Mouse (Mus musculus) bone marrow, adult 2 months (tissue): ENCODE data around the gene Olfr904. TPM values are rescaled to one million over a fixed set of nuclear protein-coding genes. Genes with fewer than 3 reads are reported as not detected.

Experiments
- H3K27ac ChIP-seq: fragments of 200-500 bp; 2 replicates; pipeline ENCODE4 v1.5.1; 2012; ENCODE audit warnings: low read depth, mild to moderate bottlenecking, control low read depth, inconsistent platforms, low read length; ENCODE audit not compliant: control insufficient read depth, poor library complexity, insufficient read depth
- H3K4me1 ChIP-seq: fragments of 200-500 bp; 2 replicates; pipeline ENCODE4 v1.6.1; 2011; ENCODE audit warnings: low read length; ENCODE audit not compliant: control insufficient read depth, insufficient read depth
- H3K4me3 ChIP-seq: fragments of 200-500 bp; replicated peaks from 2 replicates; pipeline ENCODE3; 2011; ENCODE audit warnings: mild to moderate bottlenecking, low read depth, low read length, control low read depth; ENCODE audit not compliant: control insufficient read depth
- CTCF ChIP-seq: fragments of 200-500 bp; IDR thresholded peaks from 2 replicates; pipeline ENCODE4 v1.5.1; 2011; ENCODE audit warnings: low read length, control low read depth; ENCODE audit not compliant: control insufficient read depth, insufficient read depth
- POLR2A ChIP-seq: fragments of 200-500 bp; IDR thresholded peaks from 2 replicates; pipeline ENCODE4 v1.6.1; 2011; ENCODE audit warnings: low read depth, mild to moderate bottlenecking, control low read depth, low read length, borderline replicate concordance; ENCODE audit not compliant: control insufficient read depth
- WGBS: fragments of 180-500 bp; shearing (Covaris S2); methylation state at CpG from one replicate; pipeline ENCODE4 v1.1.7; 2018; 5-methylcytosine and 5-hydroxymethylcytosine counted together
- polyA plus RNA-seq: library from polyadenylated mRNA; stranded (reverse); fragments of >200 nt; gene quantifications from 2 replicates; pipeline ENCODE4 v1.2.4, GENCODE M21; 2011; ENCODE audit warnings: low replicate concordance; ENCODE audit not compliant: missing spikeins, insufficient read depth, insufficient read length

The Olfr904 gene
- polyA plus RNA-seq, 1 experiment = not detected

DNA sequence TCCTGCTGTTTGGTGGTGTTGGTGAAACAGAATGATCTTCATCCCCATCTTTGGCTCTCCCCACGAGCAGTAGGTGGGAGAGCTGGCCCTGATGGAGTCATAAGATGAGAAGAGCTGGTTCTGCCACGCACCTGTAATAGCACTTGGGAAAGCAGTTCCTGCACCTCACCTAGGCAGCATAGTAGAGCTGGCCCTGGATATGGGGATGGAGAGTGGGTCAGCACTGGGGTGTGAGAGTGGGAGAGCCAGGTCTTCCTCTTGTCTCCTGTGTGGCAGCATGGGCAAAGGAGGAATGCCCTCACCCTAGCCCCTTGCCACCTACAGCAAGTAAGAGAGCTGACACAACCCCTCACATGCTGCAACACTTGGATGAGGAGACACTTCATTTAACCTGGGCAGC is 49.4 kb downstream of the Olfr904 start:
- WGBS = 55% methylated on average over 2 of the region's 2 CpGs
- TF ChIP-seq CTCF (no peak), POLR2A (no peak)
- Histone ChIP-seq H3K4me1 (no peaks in the 10 kb centered on the region), H3K4me3 (no peak overlapping the region), H3K27ac (no peak overlapping the region)

Other genes with a start within 250 kb of the Olfr904 start
- gene Olfr894, start 245.1 kb upstream of the Olfr904 start, polyA plus RNA-seq = not detected in 2 replicates
- not detected in 2 replicates for gene Olfr143, start 210.4 kb upstream of the Olfr904 start, polyA plus RNA-seq
- not detected in 2 replicates for gene Olfr895, start 195.3 kb upstream of the Olfr904 start, polyA plus RNA-seq
- not detected in 2 replicates for gene Olfr896-ps1, start 172.0 kb upstream of the Olfr904 start, polyA plus RNA-seq
- gene Olfr25, start 134.1 kb upstream of the Olfr904 start, polyA plus RNA-seq = not detected in 2 replicates
- not detected in 2 replicates for gene Olfr898, start 114.7 kb upstream of the Olfr904 start, polyA plus RNA-seq
- gene Olfr250, start 96.2 kb upstream of the Olfr904 start, polyA plus RNA-seq = not detected in 2 replicates
- not detected in 2 replicates for gene Olfr251, start 86.1 kb upstream of the Olfr904 start, polyA plus RNA-seq
- not detected in 2 replicates for gene Olfr147, start 61.4 kb upstream of the Olfr904 start, polyA plus RNA-seq
- gene Olfr901, start 33.7 kb upstream of the Olfr904 start, polyA plus RNA-seq = not detected in 2 replicates
- gene Olfr902, start 15.5 kb upstream of the Olfr904 start, polyA plus RNA-seq = not detected in 2 replicates
- 0.72 and 2.0 TPM in 2 replicates for gene Olfr905, start 8.0 kb downstream of the Olfr904 start, polyA plus RNA-seq
- not detected in 2 replicates for gene Olfr906, start 23.9 kb downstream of the Olfr904 start, polyA plus RNA-seq
- 0.70 TPM in 1 of 2 replicates, not detected in the other for gene Olfr907, start 32.7 kb downstream of the Olfr904 start, polyA plus RNA-seq
- 0.55 TPM in 1 of 2 replicates, not detected in the other for gene Olfr911-ps1, start 58.4 kb downstream of the Olfr904 start, polyA plus RNA-seq
- gene Olfr910, start 74.7 kb downstream of the Olfr904 start, polyA plus RNA-seq = not detected in 2 replicates
- 0.23 TPM in 1 of 2 replicates, not detected in the other for gene Olfr912, start 117.0 kb downstream of the Olfr904 start, polyA plus RNA-seq
- not detected in 2 replicates for gene Olfr913, start 129.6 kb downstream of the Olfr904 start, polyA plus RNA-seq
- 1.0 TPM in 1 of 2 replicates, not detected in the other for gene Olfr914, start 142.0 kb downstream of the Olfr904 start, polyA plus RNA-seq
- gene Olfr916, start 196.7 kb downstream of the Olfr904 start, polyA plus RNA-seq = not detected in 2 replicates
- not detected in 2 replicates for gene Olfr917, start 202.7 kb downstream of the Olfr904 start, polyA plus RNA-seq
- gene Olfr918, start 211.5 kb downstream of the Olfr904 start, polyA plus RNA-seq = not detected in 2 replicates
- gene Olfr919, start 240.5 kb downstream of the Olfr904 start, polyA plus RNA-seq = not detected in 2 replicates